Mouse (Mus musculus): ENCODE measurements around the gene Tle6. TPM values are rescaled to one million over a fixed set of nuclear protein-coding genes. Genes with fewer than 3 reads are reported as not detected.

Gene Tle6
- polyA plus RNA-seq, 2 experiments from 2014 or later = 0.89 TPM; not detected in 1

DNA sequence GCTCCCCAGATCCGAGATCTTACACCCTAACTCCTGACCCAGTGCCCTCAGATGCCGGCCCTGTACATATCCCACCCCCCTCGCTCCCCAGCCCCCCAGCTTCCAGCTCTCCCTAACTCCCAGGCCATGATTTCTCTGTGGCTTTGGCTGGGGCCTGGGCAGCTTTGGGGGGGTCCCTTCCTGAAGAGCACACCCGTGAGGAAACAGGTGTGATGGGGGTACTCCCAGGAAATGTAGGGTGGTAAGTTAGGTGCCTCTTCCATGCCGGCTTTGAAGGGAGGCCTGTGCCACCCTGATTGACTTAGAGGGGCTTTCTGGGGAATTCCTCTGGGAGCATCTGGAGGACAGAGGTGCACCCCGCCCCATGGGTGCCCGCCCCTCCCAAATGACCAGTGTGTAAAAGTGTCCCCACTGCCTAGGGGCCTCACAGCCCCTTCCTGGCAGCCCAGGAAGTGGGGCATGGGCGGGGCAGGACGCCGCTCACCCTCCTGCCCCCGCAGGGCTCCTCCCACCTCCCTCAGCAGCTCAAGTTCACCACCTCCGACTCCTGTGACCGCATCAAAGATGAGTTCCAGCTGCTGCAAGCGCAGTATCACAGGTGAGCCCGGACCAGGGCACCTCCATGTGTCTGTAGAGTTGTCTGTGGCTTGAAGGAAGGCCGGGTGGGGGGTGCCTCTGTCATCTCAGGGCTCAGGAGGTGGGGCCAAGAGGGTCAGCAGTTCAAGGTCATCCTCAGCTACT is 40.0 kb downstream of the Tle6 start:
- peak; percentile 88 for ATAC-seq

DNA sequence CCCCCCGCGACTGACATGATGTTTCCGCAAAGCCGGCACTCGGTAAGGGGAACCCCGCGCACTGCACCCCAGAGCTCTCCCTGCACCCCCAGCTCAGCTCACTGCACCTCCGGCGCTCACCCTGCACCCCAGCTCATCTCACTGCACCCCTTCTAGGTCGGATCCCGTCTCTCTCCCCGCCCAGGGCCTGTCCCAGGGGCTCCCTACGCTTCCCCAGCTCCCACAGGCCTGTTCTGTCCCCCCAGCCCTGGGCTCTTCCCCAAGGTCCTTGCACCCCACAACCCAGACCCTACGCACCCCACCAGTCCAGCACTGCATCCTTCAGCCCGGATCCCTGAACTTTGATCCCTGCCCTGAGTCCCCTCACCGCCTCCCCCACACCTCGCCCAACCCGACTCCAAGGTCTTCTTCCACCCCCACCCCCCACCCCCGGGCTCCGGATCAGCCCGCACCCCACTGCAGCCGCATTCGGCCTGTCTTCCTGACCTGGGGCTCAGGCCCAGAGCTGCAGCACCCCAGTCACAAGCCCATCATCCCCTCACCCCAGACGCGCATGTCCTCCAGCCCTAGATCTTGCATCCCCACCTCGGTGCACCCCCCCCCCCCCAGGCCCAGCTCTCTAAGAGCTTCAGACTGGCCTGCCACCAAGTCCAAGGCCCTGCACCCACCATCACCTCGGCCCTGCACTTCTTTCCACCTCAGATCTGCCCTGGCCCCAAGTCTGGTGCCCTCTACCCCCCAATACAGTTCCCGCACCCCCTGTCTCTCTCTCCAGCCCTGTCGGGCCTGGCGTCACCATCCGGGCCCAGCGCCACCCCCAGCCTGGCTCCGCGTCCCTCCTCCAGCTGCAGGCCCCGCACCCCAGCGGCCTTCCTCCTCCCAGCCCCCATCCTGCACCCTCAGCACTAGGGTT is 41.0 kb downstream of the Tle6 start:
- ATAC-seq = peak; percentile 41

DNA sequence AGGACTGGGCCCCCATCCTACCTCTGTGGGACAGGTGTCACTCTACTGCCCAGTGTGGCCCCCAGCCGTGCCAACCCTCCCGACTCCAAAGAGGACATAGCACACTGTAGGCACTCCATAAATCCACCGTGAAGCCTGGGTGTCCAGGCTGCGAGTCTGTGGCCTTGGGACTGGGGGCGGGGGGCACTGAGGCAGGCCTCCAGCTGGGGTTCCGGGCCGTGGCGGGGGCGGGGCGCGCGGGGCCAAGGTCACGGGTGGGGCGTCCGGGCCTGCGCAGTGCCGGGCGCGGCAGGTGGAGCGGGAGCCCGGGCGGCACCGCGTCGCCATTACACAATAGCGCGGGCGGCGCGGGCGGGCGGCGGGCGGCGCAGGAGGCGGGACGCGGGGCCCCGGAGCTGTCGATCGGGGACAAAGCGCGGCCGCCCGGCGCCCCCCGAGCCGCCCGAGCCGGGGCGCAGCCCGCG is 41.7 kb downstream of the Tle6 start, which contains the start of gene Aes:
Gene Aes (plus strand): TSS at position 326 of the 464 bp plus-strand sequence.
- peak; percentile 28 for ATAC-seq

DNA sequence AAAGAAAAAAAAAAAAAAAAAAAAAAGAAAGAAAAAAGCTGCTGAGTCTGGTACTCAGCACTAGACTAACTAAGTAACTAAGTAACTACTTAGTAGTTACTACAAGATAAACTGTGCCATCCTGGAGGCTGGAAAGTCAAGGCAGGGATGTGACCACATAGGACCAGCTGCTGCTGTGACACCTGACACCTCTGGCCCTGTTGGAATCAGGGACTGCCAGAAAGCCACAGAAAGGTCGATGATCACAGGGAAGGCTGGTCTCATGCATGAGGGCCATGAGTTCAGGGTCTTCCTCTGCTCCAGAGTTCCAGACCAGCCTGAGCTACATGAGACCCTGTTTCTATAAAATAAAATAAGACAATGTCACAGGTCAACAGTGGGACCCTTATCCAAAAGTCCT is 43.4 kb downstream of the Tle6 start:
- ATAC-seq = no peak

DNA sequence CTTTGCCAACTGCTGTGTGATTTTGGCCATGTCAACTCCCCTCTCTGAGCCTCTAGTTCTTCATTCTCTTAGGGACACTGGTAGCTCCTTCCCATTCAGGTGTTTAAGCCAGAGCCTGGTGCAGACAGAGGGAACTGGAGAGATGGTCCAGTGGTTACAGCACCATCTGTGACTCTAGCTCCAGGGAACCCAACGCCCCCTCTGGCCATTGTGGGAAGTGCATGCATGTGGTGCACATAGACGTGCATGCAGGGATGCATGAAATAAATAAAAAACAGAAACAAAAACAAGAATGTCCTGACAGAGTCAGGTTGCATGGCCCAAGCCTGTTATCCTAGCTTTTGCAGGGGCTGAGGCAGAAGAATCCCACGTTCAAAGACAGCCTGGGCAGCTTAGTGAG is 44.6 kb downstream of the Tle6 start:
- no peak for ATAC-seq

DNA sequence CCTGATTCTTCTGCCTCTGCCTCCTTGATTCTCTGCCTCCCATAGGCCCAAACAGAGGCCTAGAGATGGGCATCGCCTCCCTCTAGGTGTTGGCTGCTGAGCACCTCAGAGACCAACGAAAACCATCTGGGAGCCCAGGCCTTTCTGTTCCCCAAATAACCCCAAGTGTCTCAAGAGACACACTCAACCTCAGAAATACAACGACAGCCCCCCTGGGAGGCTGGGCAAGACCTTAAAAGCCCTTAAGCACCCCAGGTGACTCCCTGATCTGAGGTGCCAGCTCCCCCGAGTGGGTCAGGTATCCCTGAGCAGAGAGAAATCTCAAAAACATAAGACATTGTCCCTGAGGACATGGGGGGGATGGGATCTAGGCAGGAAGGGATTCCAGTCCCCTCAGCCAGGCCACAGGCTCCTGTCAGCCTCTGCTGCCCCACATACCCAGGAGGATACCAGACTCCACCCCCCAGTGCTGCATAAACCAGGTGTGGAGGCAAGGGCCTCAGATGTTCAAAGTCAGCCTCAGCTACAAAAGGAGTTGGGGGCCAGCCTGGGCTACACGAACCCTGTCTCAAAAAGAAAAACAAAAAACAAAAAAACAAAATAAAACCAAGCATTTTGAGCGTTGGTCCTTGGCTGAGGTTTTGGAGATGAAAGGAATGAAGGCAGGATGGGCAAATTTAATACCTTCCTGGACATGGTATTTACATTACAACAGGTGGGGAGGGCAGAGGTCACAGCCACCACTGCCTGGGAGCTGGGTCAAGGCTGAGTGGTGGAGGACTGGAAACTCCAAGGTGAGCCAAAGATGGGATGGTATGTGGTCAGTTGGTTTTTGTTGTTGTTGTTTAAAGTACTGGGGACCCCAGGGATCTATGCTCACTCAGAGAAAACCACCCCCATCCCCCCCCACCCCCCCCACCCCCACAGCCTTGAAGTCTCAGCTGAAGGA is 46.8 kb downstream of the Tle6 start:
- ATAC-seq = no peak

DNA sequence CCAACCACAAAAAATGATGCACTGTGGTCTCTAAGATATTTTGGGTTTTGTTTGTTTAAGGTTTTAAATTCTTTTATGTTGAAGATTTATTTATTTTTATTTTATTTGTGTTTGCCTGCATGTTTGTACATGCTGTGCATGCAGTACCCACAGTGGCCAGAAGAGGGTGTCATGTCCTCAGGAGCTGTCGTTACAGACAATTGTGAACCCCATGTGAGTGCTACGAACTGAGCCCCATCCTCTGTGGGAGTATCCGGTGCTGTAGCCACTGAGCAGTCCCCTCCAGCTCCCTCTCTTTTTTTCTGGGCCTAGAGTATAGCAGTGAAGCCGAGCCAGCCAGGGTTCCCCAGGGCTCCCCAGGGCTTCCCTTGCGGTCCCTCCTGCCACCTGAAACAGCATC is 47.6 kb downstream of the Tle6 start:
- ATAC-seq = no peak

DNA sequence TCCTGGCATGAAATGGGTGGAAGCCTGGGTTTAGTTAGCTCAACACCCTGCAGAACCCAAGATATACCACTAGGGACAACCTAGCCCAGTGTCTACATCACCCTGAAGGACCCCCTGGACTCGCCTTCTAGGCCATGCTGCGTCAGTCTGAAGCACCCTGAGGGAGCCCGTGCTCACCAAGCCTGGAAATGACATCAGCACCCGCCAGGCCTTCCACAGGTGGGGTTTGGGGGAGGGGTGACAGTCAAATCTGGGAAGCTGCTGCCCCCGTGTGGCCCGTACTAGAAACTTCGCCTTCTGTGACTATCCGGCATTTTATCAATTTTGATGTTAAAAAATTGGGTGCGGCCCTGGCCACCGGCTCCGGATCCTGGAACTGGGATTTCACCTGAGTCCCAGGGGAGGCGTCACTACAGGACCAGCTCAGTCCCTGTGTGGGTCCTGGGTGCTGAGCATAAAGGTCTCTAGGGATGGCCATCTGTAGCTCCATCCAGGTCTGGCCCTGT is 49.2 kb downstream of the Tle6 start:
- ATAC-seq = peak; percentile 93

DNA sequence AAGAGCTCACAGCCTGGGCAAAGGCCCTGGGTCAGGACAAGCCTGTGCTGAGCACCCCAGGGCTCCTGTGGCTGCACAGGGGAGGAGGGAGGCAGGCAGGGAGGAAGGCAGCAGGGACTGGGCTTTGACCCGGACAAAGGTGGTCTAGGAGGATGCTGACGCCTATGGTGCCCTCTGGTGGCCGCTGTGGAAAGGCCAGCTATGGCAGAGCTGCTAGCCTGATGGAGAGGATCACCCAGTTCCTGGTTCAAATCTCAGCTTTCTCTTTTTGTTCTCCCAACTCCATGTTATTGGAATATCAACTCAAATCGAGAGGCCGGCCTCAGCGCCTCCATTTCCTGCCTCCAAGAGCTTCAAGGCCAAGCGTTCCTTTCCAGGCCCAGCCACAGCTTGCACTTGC is 50.6 kb downstream of the Tle6 start:
- peak; percentile 19 for ATAC-seq

DNA sequence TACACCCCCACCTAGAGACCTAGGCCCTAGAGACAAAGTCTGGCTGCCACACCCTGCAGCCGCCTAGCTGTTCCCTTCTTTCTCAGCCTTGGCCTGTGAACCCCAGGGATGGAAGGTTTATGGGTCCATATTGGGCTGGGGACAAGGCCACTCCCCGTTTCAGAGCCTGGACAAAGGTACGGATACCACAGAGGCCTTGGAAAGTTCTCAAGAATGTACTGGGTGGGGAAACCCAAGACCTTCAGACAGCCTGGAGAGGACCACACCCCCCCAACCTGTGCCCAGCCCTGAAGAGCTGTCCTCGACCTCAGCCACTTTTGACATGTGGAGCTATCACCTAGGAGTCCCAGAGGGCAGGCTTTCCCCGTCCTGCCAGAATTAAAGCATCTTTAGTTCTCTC is 51.9 kb downstream of the Tle6 start:
- no peak for ATAC-seq

DNA sequence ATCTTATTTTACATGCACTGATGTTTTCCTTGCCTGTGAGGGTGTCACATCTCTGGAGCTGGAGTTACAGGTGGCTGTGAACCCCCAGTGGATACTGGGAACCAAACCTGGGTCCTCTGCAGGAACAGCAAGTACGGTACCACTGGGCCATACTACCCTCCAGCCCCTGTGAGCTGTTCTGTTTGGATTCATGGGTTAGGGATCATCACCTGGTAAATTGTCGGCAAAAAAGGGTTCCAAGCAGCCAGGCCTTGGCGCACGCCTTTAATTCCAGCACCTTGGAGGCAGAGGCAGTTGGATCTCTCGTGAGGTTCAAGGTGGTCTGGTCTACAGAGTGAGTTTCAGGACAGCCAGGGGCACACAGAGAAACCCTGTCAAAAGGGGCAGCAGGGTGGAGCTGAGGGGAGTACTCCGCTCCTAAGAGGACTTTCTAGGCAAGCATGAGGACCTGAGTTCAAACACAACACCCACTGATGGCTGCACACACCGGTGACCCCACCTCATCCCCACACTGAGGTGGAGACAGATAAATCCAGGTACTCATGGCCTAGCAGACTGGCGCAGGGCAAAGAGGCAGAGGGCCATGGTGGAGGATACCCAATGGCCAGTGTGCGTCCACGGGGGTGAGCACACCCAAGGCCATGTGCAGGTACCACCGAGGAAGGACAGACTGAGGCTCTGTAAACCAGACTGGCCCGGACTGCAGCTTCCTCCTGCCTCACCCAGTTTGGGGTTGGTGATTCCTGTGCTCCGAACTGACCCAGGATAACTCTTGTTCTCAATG is 53.9 kb downstream of the Tle6 start:
- ATAC-seq = no peak

DNA sequence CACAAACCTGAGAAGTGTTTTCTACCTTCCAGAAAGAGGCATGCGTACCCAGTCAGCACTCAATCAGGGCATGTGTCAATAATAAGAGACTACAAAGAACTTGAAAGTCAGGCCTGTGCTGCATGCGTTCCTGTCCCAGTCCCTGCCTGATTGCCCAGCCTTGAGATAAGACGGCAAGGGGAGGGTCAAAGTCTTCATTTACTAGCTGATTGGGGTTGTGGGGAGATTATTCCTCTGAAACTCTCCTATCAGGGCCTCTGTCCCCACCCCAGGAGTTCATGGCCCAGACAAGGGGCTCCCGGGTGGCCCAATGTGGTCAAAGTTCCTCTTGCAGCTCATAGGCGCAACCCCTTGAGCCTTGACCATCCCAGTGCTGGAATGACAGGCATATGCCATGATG is 54.5 kb downstream of the Tle6 start:
- no peak for ATAC-seq

DNA sequence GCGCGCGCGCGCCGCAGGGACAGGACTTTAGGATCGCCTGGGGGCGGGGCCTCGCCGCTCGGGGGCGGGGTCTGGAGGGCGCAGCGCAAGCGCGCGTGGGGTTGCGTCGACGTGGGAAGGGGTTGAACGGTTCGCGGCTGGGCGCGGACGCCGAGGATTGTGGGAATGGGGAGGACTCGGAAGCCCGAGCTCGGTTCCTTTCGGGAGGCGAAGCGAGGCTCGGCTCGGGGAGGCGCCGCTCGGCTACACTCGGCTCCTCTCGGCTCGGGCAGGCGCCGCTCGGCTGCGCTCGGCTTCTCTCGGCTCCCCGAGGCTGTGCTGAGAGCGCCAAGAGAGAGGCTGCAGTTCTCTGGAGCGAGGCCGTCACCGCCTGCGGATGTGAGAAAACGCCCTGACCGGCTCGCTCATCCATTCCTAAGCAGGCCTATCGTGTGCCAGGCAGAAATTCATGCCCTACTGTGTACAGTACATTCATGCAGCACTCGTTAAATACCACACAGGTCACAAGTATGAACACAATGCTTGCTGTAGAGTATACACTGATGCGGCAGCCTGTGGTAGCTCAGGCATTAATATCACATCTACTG is 55.6 kb downstream of the Tle6 start, which contains the start of gene Gna11:
Gene Gna11 (minus strand): TSS at position 30 of the 587 bp plus-strand sequence.
- ATAC-seq = peak; percentile 92

DNA sequence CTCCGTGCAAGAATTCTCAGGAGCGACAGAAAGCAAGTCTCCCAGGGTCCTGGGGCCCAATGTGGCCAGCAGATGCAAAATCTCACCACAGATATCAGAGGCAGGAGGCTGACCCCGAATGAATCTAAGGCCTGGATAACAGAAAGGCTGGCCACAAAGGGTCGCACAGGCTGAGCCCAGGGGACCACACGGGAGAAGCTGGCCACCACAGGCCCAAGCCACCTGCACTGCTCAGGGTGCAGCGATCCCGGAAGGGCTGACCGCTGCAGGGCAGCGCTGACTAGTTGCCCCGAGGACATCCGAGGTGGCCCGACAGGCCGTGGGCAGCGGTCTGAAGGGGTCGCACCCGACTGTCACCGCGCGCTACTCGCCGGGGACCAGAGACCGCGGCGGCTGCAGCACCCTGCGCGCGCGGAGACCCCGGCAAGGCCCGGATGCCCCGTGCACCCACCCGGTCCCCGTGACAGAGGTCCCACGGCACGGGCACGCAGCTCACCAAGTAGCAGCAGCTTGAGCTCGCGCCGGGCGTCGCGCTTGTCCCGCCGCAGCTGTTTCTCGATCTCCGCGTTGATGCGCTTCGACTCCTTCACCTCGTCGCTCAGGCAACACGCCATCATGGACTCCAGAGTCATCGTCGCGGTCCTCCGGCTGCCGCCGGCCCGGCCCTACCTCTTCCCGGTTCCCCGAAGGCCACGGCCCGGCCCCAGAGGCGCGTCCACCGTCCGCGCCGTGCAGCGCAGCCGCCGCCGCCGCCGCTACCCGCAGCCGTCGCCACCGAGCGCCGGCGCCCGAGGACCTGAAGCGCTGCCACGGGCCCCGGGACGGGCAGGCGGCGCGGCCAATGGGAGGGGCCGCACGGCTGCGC is 56.3 kb downstream of the Tle6 start:
- ATAC-seq = peak; percentile 8

DNA sequence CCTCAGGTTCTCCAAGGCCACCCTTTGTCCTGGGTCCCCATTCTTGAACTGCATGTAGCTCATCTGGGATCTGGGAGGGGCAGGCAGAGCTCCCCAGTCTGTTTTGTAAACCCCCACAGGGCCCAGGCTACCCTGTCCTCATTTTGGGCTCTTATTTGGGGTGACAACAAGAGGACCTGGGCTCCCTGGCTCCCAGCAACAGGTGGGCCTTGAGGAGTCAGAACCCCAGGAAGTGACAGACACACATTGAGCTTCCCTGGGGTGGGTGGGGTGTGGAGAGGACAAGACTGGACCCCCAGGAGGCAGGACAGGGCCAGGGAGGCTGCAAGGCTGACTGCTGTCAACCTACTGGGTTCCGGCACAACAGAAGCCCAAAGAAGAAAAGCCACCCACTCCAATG is 57.2 kb downstream of the Tle6 start:
- ATAC-seq = no peak

DNA sequence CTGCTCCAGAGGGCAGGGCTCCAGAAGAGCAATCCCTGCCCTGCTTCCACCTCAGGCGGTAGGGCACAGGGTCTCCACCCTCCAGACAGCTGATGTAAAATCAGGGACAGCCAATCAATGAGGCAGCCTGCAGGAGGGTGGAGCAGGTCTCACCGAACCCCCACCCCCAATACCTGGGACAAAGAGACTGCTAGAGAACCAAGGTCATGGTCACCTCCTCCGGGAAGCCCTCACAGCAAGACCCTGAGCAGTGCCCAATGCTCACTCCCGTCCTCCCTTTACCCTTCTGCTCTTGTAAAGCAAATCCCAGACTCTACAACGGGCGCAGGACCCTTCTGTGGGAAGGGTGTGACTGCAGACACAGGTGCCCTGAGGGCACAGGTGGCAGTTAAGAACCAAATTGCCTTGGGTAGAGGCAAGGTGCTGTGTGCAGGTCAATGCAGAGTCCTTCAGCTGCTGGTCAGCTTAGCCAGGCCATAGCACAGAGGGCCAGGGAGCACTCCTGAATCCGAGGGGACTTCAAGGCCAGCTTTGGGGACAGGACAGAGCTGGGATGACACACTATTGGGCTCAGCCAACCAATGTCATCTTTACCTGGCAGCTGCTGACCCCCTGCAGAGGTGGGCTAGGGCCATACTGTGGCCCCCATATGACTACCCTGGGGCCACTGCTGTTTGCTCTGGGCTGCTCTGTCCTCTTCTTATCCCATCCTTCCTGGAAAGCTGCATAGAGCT is 58.0 kb downstream of the Tle6 start:
- ATAC-seq = no peak

DNA sequence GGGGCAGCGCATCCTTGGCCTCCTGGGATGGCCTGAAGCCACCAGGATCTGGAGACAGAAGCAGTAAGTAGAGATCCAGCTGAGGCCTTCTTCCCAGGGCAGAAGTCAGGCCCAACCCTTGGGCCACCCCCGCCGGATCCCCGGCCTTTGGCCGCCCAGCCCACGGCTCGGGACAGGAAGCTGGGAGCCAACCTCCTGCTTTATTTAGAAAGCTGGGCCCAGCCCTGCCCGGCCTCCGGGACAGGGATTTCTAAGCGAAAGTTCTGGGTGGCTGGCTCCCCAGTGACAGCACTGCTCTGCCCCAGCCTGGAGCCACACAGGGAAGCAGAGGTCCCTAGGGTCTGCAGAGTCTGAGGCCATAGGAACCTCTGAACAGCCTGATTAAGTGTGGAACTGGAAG is 59.1 kb downstream of the Tle6 start:
- no peak for ATAC-seq

DNA sequence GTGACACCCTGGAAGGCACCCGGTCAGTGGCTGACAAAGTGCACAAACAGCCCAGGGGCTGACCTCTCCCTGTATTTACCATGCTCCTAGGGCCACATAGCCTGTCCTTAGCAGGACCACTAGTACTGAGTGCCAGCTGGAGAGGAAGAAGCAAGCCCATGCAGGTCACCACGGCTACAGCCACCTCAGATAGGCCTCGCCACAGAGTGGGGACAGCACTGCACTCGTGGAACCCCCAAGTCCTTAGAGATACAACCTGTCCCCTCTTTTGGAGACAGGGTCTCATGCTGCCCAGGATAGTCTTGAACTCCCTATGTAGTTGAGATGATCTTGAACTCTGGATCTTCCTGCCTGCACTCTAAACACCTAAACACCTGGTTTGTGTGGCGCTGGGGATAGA is 59.5 kb downstream of the Tle6 start:
- ATAC-seq = no peak
